Mouse (Mus musculus): ENCODE data around the gene Cd63. TPM values are rescaled to one million over a fixed set of nuclear protein-coding genes. Genes with fewer than 3 reads are reported as not detected.

Cd63 gene
- polyA plus RNA-seq, 1 experiment: 221 TPM

DNA sequence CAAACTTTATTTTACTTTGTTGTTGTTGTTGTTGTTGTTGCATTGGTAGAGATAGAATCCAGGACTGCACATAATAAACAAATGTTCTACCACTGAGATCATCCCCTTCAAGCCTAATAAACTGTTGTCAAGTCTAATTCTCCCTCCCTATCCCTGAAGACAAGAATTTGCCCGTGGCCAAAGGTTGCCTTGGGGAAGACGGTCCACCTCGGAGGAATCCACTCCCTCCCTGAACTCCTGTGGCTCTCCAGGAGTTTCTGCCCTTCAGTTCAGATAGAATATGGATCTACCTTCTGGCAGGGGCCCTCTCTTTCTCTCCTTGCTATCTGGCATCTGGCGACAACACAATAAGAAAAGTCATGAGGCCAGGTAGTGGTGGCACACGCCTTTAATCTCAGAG, 4.0 kb downstream of the Cd63 start:
- DNase-seq (ENCODE audit: low read depth): no peak

DNA sequence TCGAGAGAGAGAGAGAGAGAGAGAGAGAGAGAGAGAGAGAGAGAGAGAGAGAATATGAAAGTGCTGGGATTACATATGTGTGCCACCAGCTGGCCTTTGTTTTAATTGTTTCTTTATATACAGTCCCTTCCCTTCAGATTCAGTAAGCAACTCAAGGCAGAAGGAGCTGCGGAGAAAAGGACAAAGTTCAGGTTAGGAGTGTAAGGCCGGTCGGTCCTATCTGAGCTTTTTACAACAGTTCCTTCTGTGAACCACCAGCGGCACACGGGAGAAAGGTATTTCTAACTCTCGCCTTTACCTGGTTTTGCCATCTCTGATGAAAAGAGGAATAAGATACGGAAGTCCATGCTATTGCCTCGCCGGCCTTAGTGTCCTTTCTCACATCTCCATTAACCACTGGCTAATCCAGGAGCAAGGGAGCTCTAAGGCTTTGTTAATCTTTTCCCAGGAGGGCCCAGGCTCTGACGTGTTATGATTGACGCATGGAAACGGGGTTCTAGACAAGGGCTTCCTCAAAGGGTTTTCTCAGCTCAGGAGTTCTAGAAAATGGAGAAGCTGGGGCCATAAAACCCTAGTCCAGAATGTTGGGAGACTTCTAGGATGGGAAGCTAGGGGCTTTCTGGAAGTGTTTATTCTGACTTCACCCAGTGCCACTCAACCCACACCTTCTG, 8.1 kb downstream of the Cd63 start:
- no peak for DNase-seq (ENCODE audit: low read depth)

DNA sequence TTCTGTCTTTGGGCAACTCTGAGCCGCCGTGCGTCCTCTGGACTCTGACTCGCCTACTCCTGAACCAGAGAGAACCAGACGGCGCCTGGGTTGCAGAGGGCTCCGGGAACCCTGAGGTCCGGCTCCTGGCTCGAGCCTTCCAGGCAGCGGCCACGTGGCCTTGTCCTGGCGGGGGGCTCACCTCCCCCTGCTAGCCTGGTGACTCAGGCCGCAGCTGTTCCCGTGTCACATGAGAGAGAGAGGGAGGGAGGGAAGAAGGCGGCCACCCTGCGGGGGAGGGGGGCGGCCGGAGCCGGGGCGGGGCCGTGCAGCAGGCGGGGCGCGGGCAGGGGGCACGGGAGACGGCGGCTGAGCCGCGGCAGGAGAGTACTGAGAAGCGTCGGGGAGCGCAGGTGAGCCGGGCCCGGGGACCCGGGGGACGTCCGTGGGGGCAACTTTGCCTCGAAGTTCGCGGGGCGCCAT, 8.8 kb downstream of the Cd63 start:
- DNase-seq (ENCODE audit: low read depth): no peak

DNA sequence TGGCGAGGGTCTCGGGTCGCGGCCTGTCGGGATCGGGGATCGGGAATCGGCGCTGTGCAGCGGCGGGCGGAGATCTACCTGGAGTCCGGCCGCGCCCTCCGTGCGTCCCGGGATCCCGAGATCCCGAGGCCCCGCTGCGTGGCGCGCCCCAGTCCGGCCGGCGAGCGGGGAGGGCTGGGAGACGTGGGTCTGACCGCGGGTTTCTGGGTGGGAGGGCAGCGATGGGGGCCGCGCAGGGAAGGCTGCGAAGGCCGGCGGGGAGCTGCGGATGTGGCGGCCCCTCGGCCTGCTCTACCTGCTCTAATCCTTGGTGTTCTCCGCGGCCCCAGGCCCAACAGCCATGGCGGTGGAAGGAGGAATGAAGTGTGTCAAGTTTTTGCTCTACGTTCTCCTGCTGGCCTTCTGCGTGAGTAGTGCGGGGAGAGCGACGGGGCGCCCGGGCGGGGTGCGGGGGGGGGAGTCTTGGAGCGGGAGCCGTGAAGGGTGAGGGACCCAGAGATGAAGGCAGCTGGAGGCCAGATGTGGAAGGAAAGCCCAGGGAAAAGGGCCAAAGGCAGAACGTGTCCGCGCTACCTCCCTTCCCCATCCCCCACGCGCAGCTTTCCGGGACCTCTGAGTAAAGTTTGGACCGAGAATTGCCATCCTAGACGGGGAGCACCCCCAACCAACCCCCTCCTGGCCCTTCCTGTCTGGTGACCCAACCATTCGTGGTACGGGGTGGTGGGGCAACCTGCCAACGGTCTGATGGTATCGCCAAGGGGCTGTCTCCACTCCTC, 9.5 kb downstream of the Cd63 start:
- DNase-seq (ENCODE audit: low read depth): no peak

DNA sequence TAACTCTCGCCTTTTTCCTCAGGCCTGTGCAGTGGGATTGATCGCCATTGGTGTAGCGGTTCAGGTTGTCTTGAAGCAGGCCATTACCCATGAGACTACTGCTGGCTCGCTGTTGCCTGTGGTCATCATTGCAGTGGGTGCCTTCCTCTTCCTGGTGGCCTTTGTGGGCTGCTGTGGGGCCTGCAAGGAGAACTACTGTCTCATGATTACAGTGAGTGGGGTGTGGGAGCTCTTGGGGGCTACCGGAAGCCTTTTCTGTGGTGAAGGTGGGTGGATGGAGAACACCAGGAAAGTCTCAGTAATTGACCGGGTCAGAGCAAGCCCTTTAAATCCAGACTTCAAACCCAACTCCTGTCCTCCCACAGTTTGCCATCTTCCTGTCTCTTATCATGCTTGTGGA, 10.6 kb downstream of the Cd63 start:
- no peak for DNase-seq (ENCODE audit: low read depth)

DNA sequence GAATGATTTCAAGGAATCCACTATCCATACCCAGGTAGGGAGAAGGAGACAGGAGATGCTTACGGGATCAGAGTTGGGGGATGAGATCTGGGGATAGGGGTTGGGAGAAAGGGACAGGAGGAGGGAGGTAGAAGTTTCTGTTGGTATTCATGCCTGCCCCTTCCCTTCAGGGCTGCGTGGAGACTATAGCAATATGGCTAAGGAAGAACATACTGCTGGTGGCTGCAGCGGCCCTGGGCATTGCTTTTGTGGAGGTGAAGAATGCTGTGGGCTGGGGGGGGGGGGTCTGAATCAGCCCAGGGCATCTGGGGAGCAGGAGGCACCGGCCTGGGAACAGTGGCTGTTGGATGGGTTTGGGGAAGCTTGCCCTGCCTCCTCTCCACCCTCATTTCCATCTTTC, 11.5 kb downstream of the Cd63 start:
- no peak for DNase-seq (ENCODE audit: low read depth)

DNA sequence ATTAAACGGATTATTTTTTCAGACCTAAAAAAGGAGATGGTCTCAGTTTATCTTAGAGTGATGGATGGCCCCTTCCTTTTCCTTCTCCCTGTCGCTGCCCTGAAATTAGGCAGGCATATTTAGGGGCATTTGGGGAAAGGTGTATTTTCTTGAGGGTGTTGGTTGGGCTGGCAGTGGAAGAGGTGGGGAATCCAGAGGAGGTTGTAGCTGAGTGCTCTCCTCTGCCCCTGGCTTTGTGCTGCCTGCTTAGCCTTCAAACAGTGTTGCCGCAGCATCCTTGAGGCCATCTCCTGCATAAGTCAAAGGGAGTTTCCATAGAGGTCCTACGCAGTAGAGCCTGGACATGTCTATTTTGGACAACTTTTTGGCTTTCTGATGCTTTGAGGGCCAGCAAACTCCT, 12.0 kb downstream of the Cd63 start:
- DNase-seq (ENCODE audit: low read depth): no peak

DNA sequence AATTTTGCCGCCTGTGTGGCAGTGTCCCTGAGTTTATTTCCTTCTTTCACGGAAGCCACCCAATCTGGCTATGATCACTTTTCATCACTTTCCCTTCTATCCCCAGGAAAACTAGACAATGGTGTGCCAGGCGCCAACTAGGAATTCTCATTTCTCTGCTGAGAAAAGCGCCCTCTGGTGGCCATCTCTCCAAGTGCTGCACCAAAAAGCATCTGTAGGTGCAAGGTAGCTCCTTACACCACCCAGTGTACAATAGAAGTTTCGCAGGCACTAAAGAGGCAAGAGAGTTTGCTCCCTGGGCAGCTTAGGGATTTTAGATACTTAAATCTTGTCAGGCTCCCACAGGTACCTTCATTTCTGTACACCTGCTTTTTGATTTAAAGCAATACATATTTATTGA, 12.4 kb downstream of the Cd63 start:
- DNase-seq (ENCODE audit: low read depth): no peak

DNA sequence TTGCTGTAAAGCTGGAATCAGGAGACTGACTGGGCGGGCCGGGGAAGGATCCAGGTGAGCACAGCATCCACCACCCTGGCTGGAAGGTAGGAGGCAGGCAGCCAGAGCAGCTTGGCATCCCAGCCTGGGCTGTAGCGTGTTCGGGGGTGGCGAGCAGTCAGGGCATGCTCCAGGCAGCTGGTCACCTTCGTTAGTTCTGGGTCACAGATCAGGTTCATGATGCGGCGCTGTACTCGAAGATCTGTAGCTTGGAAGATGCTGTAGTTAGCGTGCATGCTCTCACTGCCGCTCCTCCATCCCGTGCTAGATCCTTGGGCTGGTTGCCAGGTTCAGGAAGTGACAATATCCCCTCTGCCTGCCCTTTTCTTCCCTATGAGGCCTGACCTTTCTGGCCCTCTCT, 12.9 kb downstream of the Cd63 start:
- no peak for DNase-seq (ENCODE audit: low read depth)

DNA sequence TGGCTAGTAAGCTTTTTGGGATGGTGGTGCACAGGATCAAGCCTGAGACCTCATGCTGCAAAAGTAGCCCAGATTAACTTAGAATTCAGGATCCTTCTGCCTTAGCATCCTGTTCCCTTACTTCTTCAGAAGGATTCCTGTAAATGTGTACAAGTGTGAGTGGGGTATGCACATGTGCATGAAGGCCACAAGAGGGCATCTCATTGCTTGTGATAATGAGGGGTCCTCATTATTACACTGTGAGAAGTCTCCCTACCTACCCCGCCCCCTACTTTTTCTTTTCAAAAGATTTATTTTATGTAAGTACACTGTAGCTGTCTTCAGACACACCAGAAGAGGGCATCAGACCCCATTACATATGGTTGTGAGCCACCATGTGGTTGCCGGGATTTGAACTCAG, 14.8 kb downstream of the Cd63 start:
- DNase-seq (ENCODE audit: low read depth): no peak

DNA sequence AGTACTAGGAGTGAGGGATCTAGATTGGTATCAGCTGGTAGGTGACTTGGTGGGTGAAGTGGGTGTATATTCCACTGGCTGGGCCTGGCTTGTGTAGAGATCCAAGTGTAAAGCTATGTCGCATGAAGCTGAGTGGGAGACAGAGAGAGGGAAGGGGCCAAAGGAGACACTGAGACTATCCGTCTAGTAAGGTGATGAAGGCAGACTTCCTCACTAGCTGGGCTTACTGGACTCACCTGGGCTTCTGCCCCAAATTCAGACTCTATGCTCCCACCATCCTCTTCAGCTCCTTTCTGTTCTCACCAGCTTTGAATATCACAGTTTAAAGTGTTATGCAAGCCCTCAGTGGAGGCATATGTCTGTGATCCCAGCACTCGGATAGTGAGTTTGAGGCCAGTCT, 15.9 kb downstream of the Cd63 start:
- DNase-seq (ENCODE audit: low read depth): no peak

DNA sequence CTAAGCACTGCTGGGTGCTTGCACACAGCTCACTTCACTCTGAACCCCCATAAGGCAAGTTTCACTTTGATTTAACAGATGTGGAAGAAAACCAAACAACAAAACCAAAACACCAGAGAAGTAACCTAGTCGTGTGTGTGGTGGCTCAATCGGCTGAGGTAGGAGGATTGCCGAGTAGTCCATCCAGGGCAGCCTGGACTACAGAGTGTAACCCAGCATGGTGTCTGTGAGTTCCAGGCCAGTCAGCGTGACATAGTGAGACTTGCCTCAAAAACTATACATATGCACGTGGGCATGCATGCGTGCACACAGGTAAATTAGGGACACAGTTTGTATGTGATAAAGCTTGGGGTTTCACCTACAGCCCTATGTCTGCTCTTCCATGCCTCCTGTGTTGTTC, 16.6 kb downstream of the Cd63 start:
- DNase-seq (ENCODE audit: low read depth): no peak

DNA sequence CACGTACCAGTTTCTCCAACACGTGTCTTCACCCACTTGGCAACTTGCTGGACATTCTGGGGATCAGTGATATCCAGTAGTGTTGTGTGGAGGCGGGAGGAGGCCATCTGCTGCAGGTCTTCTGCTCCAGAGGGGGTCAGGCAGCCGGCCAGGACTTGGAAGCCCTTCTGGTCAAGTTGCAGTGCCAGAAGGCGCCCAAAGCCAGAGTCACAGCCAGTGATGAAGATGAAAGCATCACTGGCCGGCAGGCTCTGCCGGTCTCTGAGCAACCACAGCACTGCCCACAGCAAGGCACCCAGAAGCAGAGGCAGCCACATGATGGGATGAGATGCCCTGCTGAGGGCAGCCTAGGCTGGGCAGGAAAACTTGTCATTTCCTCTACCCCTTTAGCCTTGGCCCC, 17.5 kb downstream of the Cd63 start:
- no peak for DNase-seq (ENCODE audit: low read depth)

DNA sequence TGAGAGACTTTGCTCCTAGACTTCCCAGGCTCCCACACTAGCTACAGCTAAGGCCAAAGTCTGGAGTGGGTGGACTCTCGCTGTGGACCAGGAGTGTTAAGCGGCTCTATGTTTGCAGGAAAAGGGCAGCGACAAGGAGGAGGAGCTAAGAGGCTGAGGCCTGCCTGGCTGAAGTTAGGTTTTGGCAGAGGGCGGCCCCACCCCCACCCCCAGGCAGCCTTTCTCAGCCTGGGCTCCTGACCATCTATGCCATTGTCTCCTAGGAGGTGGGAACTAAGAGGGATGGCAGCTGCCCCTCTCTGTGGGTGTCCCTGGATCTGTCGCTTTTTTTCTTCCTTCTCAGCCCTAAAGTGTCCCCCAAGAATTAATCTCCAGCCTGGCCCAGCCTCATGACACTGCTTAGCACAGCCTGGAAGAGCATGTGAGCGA, 18.4 kb downstream of the Cd63 start:
- DNase-seq (ENCODE audit: low read depth): no peak

DNA sequence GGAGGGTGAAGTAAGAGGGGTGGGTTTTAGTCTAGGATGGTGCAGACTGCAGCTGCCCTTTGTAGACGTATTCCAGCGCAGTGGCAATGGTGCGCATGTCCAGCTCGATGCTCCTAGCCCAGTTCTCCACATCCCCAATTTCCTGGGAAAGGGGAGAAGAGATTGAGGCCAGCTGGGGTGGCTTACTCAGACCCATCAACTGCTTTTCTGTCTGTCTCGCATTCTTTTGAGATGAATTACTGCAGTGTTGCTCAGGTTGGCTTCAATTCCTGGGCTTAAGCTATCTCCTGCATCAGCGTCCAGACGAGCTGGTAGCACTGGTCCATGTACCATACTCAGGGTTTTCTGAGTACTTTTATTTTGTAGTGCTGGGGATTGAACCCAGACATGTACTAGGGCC, 19.2 kb downstream of the Cd63 start:
- no peak for DNase-seq (ENCODE audit: low read depth)

DNA sequence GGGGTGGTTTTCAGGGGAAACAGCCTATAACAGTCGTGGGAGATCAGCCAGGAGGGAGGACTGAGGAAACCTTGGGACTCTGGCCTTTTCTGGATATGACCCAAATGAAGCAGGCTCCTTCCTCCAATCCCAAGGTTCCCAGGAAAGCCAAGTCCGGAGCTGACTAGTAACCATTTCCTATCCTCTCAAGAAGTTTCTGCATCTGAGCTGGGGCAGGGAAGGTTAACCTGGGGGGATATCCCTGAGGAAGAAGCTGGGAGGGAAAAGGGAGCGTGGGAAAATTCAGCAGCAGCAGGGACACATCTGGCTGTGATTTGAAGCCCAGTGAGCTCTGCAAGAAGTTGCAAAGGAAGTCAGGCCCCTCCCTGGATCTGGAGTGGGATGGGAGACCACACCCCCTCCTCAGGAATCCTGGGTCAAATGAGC, 20.0 kb downstream of the Cd63 start:
- no peak for DNase-seq (ENCODE audit: low read depth)

DNA sequence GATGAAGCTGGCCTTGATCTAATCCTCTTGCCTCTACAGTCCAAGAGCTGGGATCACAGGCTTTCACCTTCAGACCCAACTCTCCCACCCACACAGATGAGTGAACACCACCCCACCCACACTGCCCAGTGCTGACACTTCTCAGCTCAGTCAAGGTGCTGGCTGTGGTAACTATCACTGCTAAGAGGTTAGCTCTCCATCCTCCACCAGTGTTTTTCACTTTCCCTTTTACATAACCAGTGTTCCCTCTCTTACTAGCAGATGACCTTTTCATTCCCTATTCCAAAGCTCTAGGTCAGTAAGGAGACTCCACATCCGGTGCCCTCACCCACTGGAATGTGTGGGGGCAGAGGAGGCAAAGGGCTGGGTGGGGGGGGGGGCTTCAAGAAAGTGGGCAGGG, 20.5 kb downstream of the Cd63 start:
- DNase-seq (ENCODE audit: low read depth): no peak

DNA sequence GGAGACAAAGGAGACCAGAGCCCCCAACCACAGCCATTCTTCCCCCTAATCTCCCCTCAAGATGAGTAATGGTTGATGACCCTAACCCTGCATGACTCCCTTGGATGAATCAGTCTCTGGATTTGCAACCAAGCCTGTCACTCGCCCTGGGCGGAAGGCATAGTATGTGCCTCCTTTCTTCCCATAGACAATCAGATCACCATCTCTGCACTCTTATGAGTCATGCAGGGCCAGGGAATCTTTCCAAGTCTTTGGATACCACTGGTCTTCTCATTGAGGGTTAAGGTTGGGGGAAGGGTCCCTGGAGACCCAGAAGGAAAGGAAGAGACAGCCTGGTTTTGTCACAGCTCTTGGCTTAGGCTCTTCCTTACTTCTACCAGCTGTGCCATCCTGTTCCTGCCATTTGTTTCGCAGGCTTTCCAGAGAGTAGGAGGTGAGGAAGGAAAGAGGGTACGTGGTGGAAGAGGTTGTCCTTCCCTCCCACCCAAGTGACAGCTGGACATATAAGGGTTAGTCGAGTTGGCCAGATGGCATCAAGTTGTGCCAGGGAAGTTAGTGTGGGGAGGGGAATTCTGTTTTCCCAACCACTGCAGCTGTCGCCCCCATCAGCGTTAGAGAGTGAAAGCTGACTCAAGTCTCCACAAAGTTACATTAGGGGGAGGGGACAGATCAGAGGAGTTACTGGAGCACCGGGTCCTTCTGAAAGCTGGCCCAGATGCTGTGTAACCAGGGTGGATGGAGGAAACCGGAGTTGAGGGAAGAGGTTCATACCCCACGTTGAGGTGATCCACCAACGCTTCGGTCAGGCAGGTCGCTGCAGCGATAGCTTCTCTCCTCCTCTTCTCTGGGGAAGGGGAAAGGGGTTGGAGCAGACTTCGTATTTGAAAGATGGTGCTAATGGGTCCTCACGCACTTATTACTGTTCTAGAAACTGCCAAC, 21.4 kb downstream of the Cd63 start:
- DNase-seq (ENCODE audit: low read depth): no peak

DNA sequence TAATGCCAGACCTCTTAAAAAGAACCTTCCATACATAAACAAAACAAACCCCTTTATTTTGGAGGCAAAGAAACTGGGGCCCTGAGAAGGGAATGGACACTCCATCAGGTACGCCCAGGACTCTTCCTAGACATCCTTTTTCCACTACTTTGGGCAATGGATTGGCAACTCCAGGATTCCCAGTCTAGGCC, 21.9 kb downstream of the Cd63 start, which contains the start of gene Rdh5:
Gene Rdh5 (minus strand): TSS at position 67 of the 191 bp plus-strand sequence.
- DNase-seq (ENCODE audit: low read depth): no peak

DNA sequence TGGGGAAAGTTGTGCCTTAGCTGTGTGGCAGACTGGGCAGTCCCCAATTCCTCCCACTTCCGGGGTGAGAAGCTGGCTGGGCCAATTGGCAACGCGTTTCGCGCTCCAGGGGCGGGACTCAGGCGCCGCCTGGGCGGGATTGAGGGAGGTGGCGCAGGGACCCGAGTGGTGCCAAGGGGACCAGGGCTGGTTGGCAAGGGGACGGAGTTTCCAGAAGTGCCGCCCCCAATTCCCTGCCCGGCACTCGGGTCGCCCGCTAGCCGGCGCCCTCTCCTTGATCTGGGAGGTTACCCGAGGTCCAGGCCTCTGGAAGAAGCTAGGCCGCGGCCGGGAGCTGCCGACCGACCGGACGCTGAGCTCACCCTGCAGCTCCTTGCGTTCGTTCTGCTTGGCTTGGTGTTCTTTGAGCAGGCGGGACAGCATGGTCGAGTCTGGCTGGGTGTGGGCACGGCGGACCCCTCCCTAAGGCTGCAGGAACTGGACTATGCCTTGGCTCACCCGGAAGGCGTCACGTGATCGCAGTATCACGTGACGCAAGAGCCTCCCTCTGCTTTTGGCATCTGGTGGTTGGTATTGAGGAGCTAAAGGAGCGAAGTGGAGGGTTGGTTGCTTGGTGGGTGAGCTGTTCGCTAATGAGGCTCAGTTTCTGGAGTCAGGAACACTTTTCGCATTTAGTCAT, 22.4 kb downstream of the Cd63 start:
- DNase-seq (ENCODE audit: low read depth): peak; percentile 61

DNA sequence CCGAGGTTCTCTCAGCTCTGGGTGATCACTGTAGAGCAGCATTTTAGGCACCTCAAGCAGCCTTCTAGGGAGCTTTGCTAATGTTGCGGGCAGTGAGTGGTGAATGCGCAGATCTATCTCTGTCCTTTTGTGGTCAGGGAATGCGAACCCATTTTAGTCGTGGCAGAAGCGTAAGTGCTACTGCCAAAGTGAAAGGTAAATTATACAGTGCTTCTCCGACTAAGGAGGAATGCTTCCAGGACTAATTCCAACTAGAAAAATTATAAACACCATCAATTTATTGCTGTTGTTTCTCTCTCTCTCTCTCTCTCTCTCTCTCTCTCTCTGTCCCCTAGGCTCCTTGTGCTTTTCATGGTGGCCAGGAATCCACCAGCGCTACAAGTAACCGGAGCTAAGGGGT, 23.1 kb downstream of the Cd63 start, which contains the start of gene Bloc1s1:
Gene Bloc1s1 (minus strand): TSS at position 101 of the 400 bp plus-strand sequence.
- DNase-seq (ENCODE audit: low read depth): no peak

DNA sequence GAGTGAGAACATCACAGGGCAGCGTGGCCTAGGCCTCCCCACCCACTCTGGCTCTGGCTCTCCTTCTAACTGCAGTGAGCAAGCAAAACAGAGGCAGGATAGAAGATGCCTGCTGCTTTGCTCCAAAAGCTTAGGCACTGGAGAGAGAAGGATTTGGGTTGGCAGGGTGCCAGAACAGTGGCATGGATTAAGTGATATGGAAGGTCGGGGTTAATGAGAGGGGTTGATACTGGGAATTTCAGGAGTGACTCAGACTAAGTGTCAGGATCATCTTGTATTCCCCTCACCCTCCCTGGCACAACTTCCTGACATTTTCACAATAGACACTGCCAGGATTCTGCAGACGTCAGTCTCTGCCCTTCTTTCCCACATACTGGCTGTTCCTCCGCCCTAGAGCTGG, 27.6 kb downstream of the Cd63 start:
- DNase-seq (ENCODE audit: low read depth): no peak

All from gonadal fat pad, adult 2 months (tissue).